In genomic region chr14:46302601-46303000, GRCm38 (mm10) we compare ENCODE assay signal across 28 mouse cellular contexts.
"Had no signal": no experiment of that assay in that cellular context is flagged by ENCODE, and none has a peak within 500 bp of the region (broad histone marks: within the 10 kb centered on the region; RNA-seq: fewer than 3 reads in every experiment).

No protein-coding gene starts in this region.

- DNase-seq: left cerebral cortex, postnatal 4 days; liver; liver, embryonic 13.5 days; liver, postnatal 0 days; lung, adult 18-20 months; lung, adult 2 months; lung, embryonic 14.5 days; lung, postnatal 10 days; lung, postnatal 14 days; lung, postnatal 36 days; lung, postnatal 4 days; midbrain, embryonic 14.5 days had no signal

- H3K36me3 ChIP-seq: limb, embryonic 10.5 days; limb, embryonic 12.5 days; limb, embryonic 13.5 days; limb, embryonic 15.5 days; liver, embryonic 12.5 days; liver, embryonic 13.5 days; liver, embryonic 15.5 days; lung, embryonic 15.5 days; midbrain, embryonic 10.5 days; midbrain, embryonic 12.5 days; midbrain, embryonic 13.5 days; midbrain, embryonic 15.5 days; neural tube, embryonic 12.5 days had no signal

- H3K27me3 ChIP-seq: limb, embryonic 12.5 days; limb, embryonic 13.5 days; limb, embryonic 15.5 days; liver, embryonic 12.5 days; liver, embryonic 13.5 days; liver, embryonic 15.5 days; lung, embryonic 15.5 days; megakaryocyte, embryonic 14.5 days; midbrain, embryonic 12.5 days; midbrain, embryonic 13.5 days; midbrain, embryonic 15.5 days; neural tube, embryonic 12.5 days had no signal

- H3K4me1 ChIP-seq: liver, embryonic 12.5 days; liver, embryonic 13.5 days; liver, embryonic 15.5 days; megakaryocyte, embryonic 14.5 days; midbrain, embryonic 13.5 days; midbrain, embryonic 15.5 days; neural tube, embryonic 12.5 days had no signal

- H3K4me3 ChIP-seq: limb, embryonic 10.5 days; limb, embryonic 12.5 days; limb, embryonic 13.5 days; limb, embryonic 15.5 days; liver, embryonic 12.5 days; liver, embryonic 13.5 days; liver, embryonic 15.5 days; lung, embryonic 15.5 days; megakaryocyte, embryonic 14.5 days; midbrain, embryonic 10.5 days; midbrain, embryonic 12.5 days; midbrain, embryonic 13.5 days; midbrain, embryonic 15.5 days; myocyte; neural tube, embryonic 12.5 days had no signal

- H3K9ac ChIP-seq: limb, embryonic 12.5 days; limb, embryonic 13.5 days; limb, embryonic 15.5 days; liver, embryonic 12.5 days; liver, embryonic 13.5 days; liver, embryonic 14.5 days; liver, embryonic 15.5 days; liver, postnatal 0 days; lung, embryonic 14.5 days; lung, embryonic 15.5 days; midbrain, embryonic 12.5 days; midbrain, embryonic 13.5 days; midbrain, embryonic 15.5 days; neural tube, embryonic 12.5 days had no signal

- H3K27ac ChIP-seq: limb, embryonic 10.5 days; limb, embryonic 12.5 days; limb, embryonic 13.5 days; limb, embryonic 15.5 days; liver, embryonic 12.5 days; liver, embryonic 13.5 days; liver, embryonic 14.5 days; liver, embryonic 15.5 days; lung, embryonic 15.5 days; macrophage; midbrain, embryonic 10.5 days; midbrain, embryonic 12.5 days; midbrain, embryonic 13.5 days; midbrain, embryonic 15.5 days; neural tube, embryonic 12.5 days had no signal
